Mouse (Mus musculus): ENCODE measurements around the gene Prr12. TPM values are rescaled to one million over a fixed set of nuclear protein-coding genes. Genes with fewer than 3 reads are reported as not detected.
A peak's percentile ranks its signal among the peaks of the same experiment; 100 is the strongest.

Gene Prr12
- polyA plus RNA-seq, 1 experiment from 2014 or later, result 15.3 TPM

- H3K27me3 ChIP-seq, result no peaks in the 10 kb centered on the region
Measured at GRCm38 (mm10) chr7:44983944-44984832, 68.5 kb downstream of the Prr12 start.

GRCm38 (mm10) chr7:44983085-44983484 lies 69.6 kb downstream of the Prr12 start:
- no peaks in the 10 kb centered on the region for H3K27me3 ChIP-seq
- H3K4me2 ChIP-seq, result no peak overlapping the region
- peaks cover 42% of the 10 kb centered on the region for H3K36me3 ChIP-seq
- 0 out of 2 replicates have a peak overlapping the region, but pooled peaks have one; percentile 21 for H3K27ac ChIP-seq (replicated peaks)
- no peak overlapping the region for H3K9ac ChIP-seq
- no peak for ATAC-seq (ENCODE audit: low FRiP score, low read depth)
- no peaks in the 10 kb centered on the region for H3K9me3 ChIP-seq
- peaks cover 29% of the 10 kb centered on the region for H3K4me1 ChIP-seq (replicated peaks)
- 35% methylated on average over 6 of the region's 6 CpGs for WGBS
- H3K4me3 ChIP-seq, result no peak overlapping the region

More at GRCm38 (mm10) chr7:44983944-44984832, 68.5 kb downstream of the Prr12 start:
- Histone ChIP-seq H3K9ac (no peak overlapping the region), H3K36me3 (peaks cover 31% of the 10 kb centered on the region), H3K4me2 (peak overlapping the region; percentile 74), H3K27ac (replicated peaks) (0 out of 2 replicates have a peak overlapping the region, but pooled peaks have one; percentile 21), H3K4me3 (peak overlapping the region; percentile 89), H3K9me3 (no peaks in the 10 kb centered on the region), H3K4me1 (replicated peaks) (peaks cover 39% of the 10 kb centered on the region)
- ATAC-seq (ENCODE audit: low FRiP score, low read depth), result no peak
- WGBS, result 76% methylated on average over 7 of the region's 7 CpGs

GRCm38 (mm10) chr7:44981539-44981938 lies 71.1 kb downstream of the Prr12 start:
- Histone ChIP-seq H3K4me3 (no peak overlapping the region), H3K4me1 (replicated peaks) (peaks cover 24% of the 10 kb centered on the region), H3K9ac (no peak overlapping the region), H3K36me3 (peaks cover 57% of the 10 kb centered on the region), H3K27ac (replicated peaks) (no peak overlapping the region), H3K4me2 (no peak overlapping the region), H3K27me3 (no peaks in the 10 kb centered on the region), H3K9me3 (no peaks in the 10 kb centered on the region)
- WGBS, result 95% methylated on average over 8 of the region's 8 CpGs
- no peak for ATAC-seq (ENCODE audit: low FRiP score, low read depth)

GRCm38 (mm10) chr7:44978300-44978699 lies 74.4 kb downstream of the Prr12 start:
- 94% methylated on average over 3 of the region's 3 CpGs for WGBS
- H3K27me3 ChIP-seq, result no peaks in the 10 kb centered on the region
- H3K27ac ChIP-seq (replicated peaks), result no peak overlapping the region
- H3K4me2 ChIP-seq, result no peak overlapping the region
- H3K4me3 ChIP-seq, result no peak overlapping the region
- peaks cover 17% of the 10 kb centered on the region for H3K4me1 ChIP-seq (replicated peaks)
- H3K9me3 ChIP-seq, result no peaks in the 10 kb centered on the region
- no peak overlapping the region for H3K9ac ChIP-seq
- peaks cover 63% of the 10 kb centered on the region for H3K36me3 ChIP-seq
- no peak for ATAC-seq (ENCODE audit: low FRiP score, low read depth)

Small RNA genes within 50 kb of the gene (microRNA-seq; reads per million reads assigned to microRNA genes)
- gene Mir7054, result not detected

Other genes with a start within 250 kb of the Prr12 start
- 45.8 and 49.5 TPM in 2 replicates for gene Nup62, start 236.8 kb downstream of the Prr12 start, polyA plus RNA-seq (2015; fragmentation: Nextera tagmentation; extraction: Ambion mirVana)
- gene Il4i1, start 236.5 kb downstream of the Prr12 start, polyA plus RNA-seq (2015; fragmentation: Nextera tagmentation; extraction: Ambion mirVana), result 1.0 and 1.3 TPM in 2 replicates
- 3.9 and 4.0 TPM in 2 replicates for gene Atf5, start 236.2 kb downstream of the Prr12 start, polyA plus RNA-seq (2015; fragmentation: Nextera tagmentation; extraction: Ambion mirVana)
- gene Akt1s1, start 203.9 kb downstream of the Prr12 start, polyA plus RNA-seq (2015; fragmentation: Nextera tagmentation; extraction: Ambion mirVana), result 90.1 and 99.1 TPM in 2 replicates
- gene Tbc1d17, start 203.8 kb downstream of the Prr12 start, polyA plus RNA-seq (2015; fragmentation: Nextera tagmentation; extraction: Ambion mirVana), result 109 and 118 TPM in 2 replicates
- 29.1 and 30.6 TPM in 2 replicates for gene Pnkp, start 195.7 kb downstream of the Prr12 start, polyA plus RNA-seq (2015; fragmentation: Nextera tagmentation; extraction: Ambion mirVana)
- gene Ptov1, start 183.1 kb downstream of the Prr12 start, polyA plus RNA-seq (2015; fragmentation: Nextera tagmentation; extraction: Ambion mirVana), result 460 and 518 TPM in 2 replicates
- 145 and 164 TPM in 2 replicates for gene Med25, start 160.2 kb downstream of the Prr12 start, polyA plus RNA-seq (2015; fragmentation: Nextera tagmentation; extraction: Ambion mirVana)
- 20.1 and 20.8 TPM in 2 replicates for gene Fuz, start 156.8 kb downstream of the Prr12 start, polyA plus RNA-seq (2015; fragmentation: Nextera tagmentation; extraction: Ambion mirVana)
- 130 and 132 TPM in 2 replicates for gene Ap2a1, start 123.4 kb downstream of the Prr12 start, polyA plus RNA-seq (2015; fragmentation: Nextera tagmentation; extraction: Ambion mirVana)
- 0.10 and 0.14 TPM in 2 replicates for gene Tsks, start 109.7 kb downstream of the Prr12 start, polyA plus RNA-seq (2015; fragmentation: Nextera tagmentation; extraction: Ambion mirVana)
- 56.1 and 58.1 TPM in 2 replicates for gene Cpt1c, start 78.0 kb downstream of the Prr12 start, polyA plus RNA-seq (2015; fragmentation: Nextera tagmentation; extraction: Ambion mirVana)
- 584 and 590 TPM in 2 replicates for gene Prmt1, start 66.3 kb downstream of the Prr12 start, polyA plus RNA-seq (2015; fragmentation: Nextera tagmentation; extraction: Ambion mirVana)
- gene Irf3, start 55.2 kb downstream of the Prr12 start, polyA plus RNA-seq (2015; fragmentation: Nextera tagmentation; extraction: Ambion mirVana), result 57.4 and 58.1 TPM in 2 replicates
- 12.8 and 13.3 TPM in 2 replicates for gene Bcl2l12, start 54.2 kb downstream of the Prr12 start, polyA plus RNA-seq (2015; fragmentation: Nextera tagmentation; extraction: Ambion mirVana)
- gene Scaf1, start 36.5 kb downstream of the Prr12 start, polyA plus RNA-seq (2015; fragmentation: Nextera tagmentation; extraction: Ambion mirVana), result 49.8 and 56.5 TPM in 2 replicates
- 15.5 and 16.0 TPM in 2 replicates for gene Rras, start 34.9 kb downstream of the Prr12 start, polyA plus RNA-seq (2015; fragmentation: Nextera tagmentation; extraction: Ambion mirVana)
- gene Nosip, start 9.5 kb upstream of the Prr12 start, polyA plus RNA-seq (2015; fragmentation: Nextera tagmentation; extraction: Ambion mirVana), result 63.9 and 69.8 TPM in 2 replicates
- gene Prrg2, start 9.8 kb upstream of the Prr12 start, polyA plus RNA-seq (2015; fragmentation: Nextera tagmentation; extraction: Ambion mirVana), result 13.6 and 16.3 TPM in 2 replicates
- gene Rcn3, start 39.3 kb upstream of the Prr12 start, polyA plus RNA-seq (2015; fragmentation: Nextera tagmentation; extraction: Ambion mirVana), result 71.7 and 88.1 TPM in 2 replicates
- gene Fcgrt, start 51.0 kb upstream of the Prr12 start, polyA plus RNA-seq (2015; fragmentation: Nextera tagmentation; extraction: Ambion mirVana), result 33.9 and 36.9 TPM in 2 replicates
- 762 and 841 TPM in 2 replicates for gene Rps11, start 71.6 kb upstream of the Prr12 start, polyA plus RNA-seq (2015; fragmentation: Nextera tagmentation; extraction: Ambion mirVana)
- 624 and 661 TPM in 2 replicates for gene Rpl13a, start 75.9 kb upstream of the Prr12 start, polyA plus RNA-seq (2015; fragmentation: Nextera tagmentation; extraction: Ambion mirVana)
- not detected in 2 replicates for gene Gm45713, start 83.3 kb upstream of the Prr12 start, polyA plus RNA-seq (2015; fragmentation: Nextera tagmentation; extraction: Ambion mirVana)
- 2.0 and 2.7 TPM in 2 replicates for gene Flt3l, start 83.6 kb upstream of the Prr12 start, polyA plus RNA-seq (2015; fragmentation: Nextera tagmentation; extraction: Ambion mirVana)
- gene Pih1d1, start 101.4 kb upstream of the Prr12 start, polyA plus RNA-seq (2015; fragmentation: Nextera tagmentation; extraction: Ambion mirVana), result 92.4 and 98.8 TPM in 2 replicates
- gene Aldh16a1, start 101.7 kb upstream of the Prr12 start, polyA plus RNA-seq (2015; fragmentation: Nextera tagmentation; extraction: Ambion mirVana), result 20.8 and 21.9 TPM in 2 replicates
- gene Slc17a7, start 111.1 kb upstream of the Prr12 start, polyA plus RNA-seq (2015; fragmentation: Nextera tagmentation; extraction: Ambion mirVana), result 0.71 and 1.5 TPM in 2 replicates
- not detected in 2 replicates for gene Gfy, start 126.7 kb upstream of the Prr12 start, polyA plus RNA-seq (2015; fragmentation: Nextera tagmentation; extraction: Ambion mirVana)
- gene Pth2, start 128.1 kb upstream of the Prr12 start, polyA plus RNA-seq (2015; fragmentation: Nextera tagmentation; extraction: Ambion mirVana), result 0.71 and 3.2 TPM in 2 replicates
- 0.57 and 0.77 TPM in 2 replicates for gene Ccdc155, start 152.0 kb upstream of the Prr12 start, polyA plus RNA-seq (2015; fragmentation: Nextera tagmentation; extraction: Ambion mirVana)
- gene Dkkl1, start 159.3 kb upstream of the Prr12 start, polyA plus RNA-seq (2015; fragmentation: Nextera tagmentation; extraction: Ambion mirVana), result 10.8 and 11.9 TPM in 2 replicates
- 54.2 and 69.9 TPM in 2 replicates for gene Tead2, start 162.9 kb upstream of the Prr12 start, polyA plus RNA-seq (2015; fragmentation: Nextera tagmentation; extraction: Ambion mirVana)
- 1.4 and 1.7 TPM in 2 replicates for gene Cd37, start 186.2 kb upstream of the Prr12 start, polyA plus RNA-seq (2015; fragmentation: Nextera tagmentation; extraction: Ambion mirVana)
- 0.62 and 1.3 TPM in 2 replicates for gene Slc6a16, start 188.2 kb upstream of the Prr12 start, polyA plus RNA-seq (2015; fragmentation: Nextera tagmentation; extraction: Ambion mirVana)
- 0.16 TPM in 1 of 2 replicates, not detected in the other for gene Slc6a21, start 224.6 kb upstream of the Prr12 start, polyA plus RNA-seq (2015; fragmentation: Nextera tagmentation; extraction: Ambion mirVana)

Data from hindbrain, embryonic 15.5 days (tissue).